Mouse (Mus musculus) lung, adult 2 months (tissue): ENCODE data around the gene Olfr8.
"Not testable (repeated sequence)": the region's sequence is repeated elsewhere in the genome, so short reads cannot be mapped to it uniquely, and the experiment has no call there.

Source experiments
- CTCF ChIP-seq: fragments of 200-500 bp; IDR thresholded peaks from 2 replicates; pipeline ENCODE4 v1.5.1; 2011; ENCODE audit warnings: mild to moderate bottlenecking, low read length, control low read depth; ENCODE audit not compliant: insufficient read depth
- POLR2A ChIP-seq: fragments of 200-500 bp; IDR thresholded peaks from 2 replicates; pipeline ENCODE4 v1.6.1; 2011; ENCODE audit warnings: low read depth, mild to moderate bottlenecking, control low read depth, low read length, borderline replicate concordance; ENCODE audit errors: extremely low read depth

DNA sequence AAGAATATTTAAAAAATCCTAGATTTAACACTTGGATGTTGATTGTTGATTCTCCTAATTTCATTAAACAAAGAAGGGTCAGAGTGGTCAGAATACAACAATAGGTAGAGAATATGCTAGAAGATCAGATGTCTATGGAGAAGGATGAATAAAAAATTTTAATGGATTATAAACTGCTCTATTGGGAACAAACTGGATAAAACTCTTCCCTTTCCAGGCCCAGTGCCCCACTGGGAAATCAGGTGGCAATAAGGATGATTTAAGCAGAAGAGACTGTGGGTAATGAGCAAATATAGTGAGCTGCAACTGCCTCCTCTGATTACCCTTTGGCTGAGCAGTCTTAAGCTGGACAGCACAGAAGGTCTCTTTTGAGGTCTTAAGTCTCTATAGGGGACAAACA is 12.6 kb downstream of the Olfr8 start, which contains the start of gene Olfr1353:
- TF ChIP-seq CTCF, POLR2A: not testable (repeated sequence)
